Mouse (Mus musculus) small intestine, adult 2 months (tissue): ENCODE measurements at regions not wholly inside any gene's neighbourhood (a gene's known extent, or its start where the extent isn't known, plus 50 kb on each side); places are given as distances from the start of the nearest gene placed in this dataset.

Experiments used
- CTCF ChIP-seq: fragments of 200-500 bp; IDR thresholded peaks from 2 replicates; pipeline ENCODE4 v1.5.1; 2012; ENCODE audit warnings: low read depth, mild to moderate bottlenecking, control low read depth, inconsistent platforms, low read length, moderate library complexity, mixed read lengths; ENCODE audit not compliant: insufficient replicate concordance, insufficient read length; ENCODE audit errors: extremely low read depth
- POLR2A ChIP-seq: fragments of 200-500 bp; IDR thresholded peaks from 2 replicates; pipeline ENCODE4 v1.6.1; 2012; ENCODE audit warnings: low read depth, mild to moderate bottlenecking, control low read depth, inconsistent platforms, low read length, moderate library complexity

GRCm38 (mm10) chr3:39443328-39443727, 556.6 kb downstream of the Fat4 start:
- no peak for TF ChIP-seq CTCF
- TF ChIP-seq POLR2A = no peak
